15 mouse cellular contexts compared by ENCODE assay signal in genomic region chr2:16502843-16503242, GRCm38 (mm10).
DNase-seq lines count a peak whose midpoint lies in the region; ATAC-seq lines count a peak whose summit lies in the region.
"Had no signal": no experiment of that assay in that cellular context is flagged by ENCODE, and none has a peak within 500 bp of the region (broad histone marks: within the 10 kb centered on the region; RNA-seq: fewer than 3 reads in every experiment).

No protein-coding gene starts in this region.

- no peak overlapping the region for H3K9ac ChIP-seq in midbrain, embryonic 14.5 days (replicated peaks; ENCODE audit: low read length)
- H3K9ac ChIP-seq in midbrain, embryonic 16.5 days (ENCODE audit: low read depth, low read length), result no peak overlapping the region
- no peak overlapping the region for H3K9ac ChIP-seq in hindbrain, embryonic 13.5 days
- H3K9ac ChIP-seq: liver, embryonic 12.5 days had no signal

- no peaks in the 10 kb centered on the region for H3K4me1 ChIP-seq in midbrain, embryonic 14.5 days (ENCODE audit: control insufficient read depth, insufficient read depth, low read length)
- H3K4me1 ChIP-seq in midbrain, embryonic 16.5 days (ENCODE audit: control insufficient read depth, insufficient read depth, low read length), result no peaks in the 10 kb centered on the region
- no peaks in the 10 kb centered on the region for H3K4me1 ChIP-seq in hindbrain, embryonic 13.5 days (replicated peaks)
- H3K4me1 ChIP-seq: liver, embryonic 12.5 days had no signal

- H3K27me3 ChIP-seq in midbrain, embryonic 14.5 days (ENCODE audit: control insufficient read depth, insufficient read depth, low read length), result no peaks in the 10 kb centered on the region
- no peaks in the 10 kb centered on the region for H3K27me3 ChIP-seq in midbrain, embryonic 16.5 days (ENCODE audit: control insufficient read depth, insufficient read depth, low read depth, low read length)
- H3K27me3 ChIP-seq in hindbrain, embryonic 13.5 days, result no peaks in the 10 kb centered on the region
- H3K27me3 ChIP-seq: liver, embryonic 12.5 days had no signal

- H3K9me3 ChIP-seq in midbrain, embryonic 14.5 days (ENCODE audit: control insufficient read depth, low read length), result no peaks in the 10 kb centered on the region
- no peaks in the 10 kb centered on the region for H3K9me3 ChIP-seq in midbrain, embryonic 16.5 days (replicated peaks; ENCODE audit: control insufficient read depth, low read length, poor library complexity, severe bottlenecking)
- H3K9me3 ChIP-seq in hindbrain, embryonic 13.5 days, result no peaks in the 10 kb centered on the region
- H3K9me3 ChIP-seq: liver, embryonic 12.5 days had no signal

- H3K4me3 ChIP-seq in midbrain, embryonic 14.5 days (replicated peaks; ENCODE audit: low read depth, low read length), result no peak overlapping the region
- H3K4me3 ChIP-seq in midbrain, embryonic 16.5 days (ENCODE audit: low read depth, low read length), result no peak overlapping the region
- H3K4me3 ChIP-seq in hindbrain, embryonic 13.5 days, result no peak overlapping the region
- H3K4me3 ChIP-seq: liver, embryonic 12.5 days had no signal

- no peaks in the 10 kb centered on the region for H3K36me3 ChIP-seq in midbrain, embryonic 14.5 days (ENCODE audit: control insufficient read depth, insufficient read depth, low read length)
- no peaks in the 10 kb centered on the region for H3K36me3 ChIP-seq in midbrain, embryonic 16.5 days (ENCODE audit: control insufficient read depth, insufficient read depth, low read length)
- H3K36me3 ChIP-seq in hindbrain, embryonic 13.5 days, result no peaks in the 10 kb centered on the region
- H3K36me3 ChIP-seq: liver, embryonic 12.5 days had no signal

- H3K27ac ChIP-seq in midbrain, embryonic 14.5 days (replicated peaks; ENCODE audit: low read depth, low read length), result no peak overlapping the region
- H3K27ac ChIP-seq in midbrain, embryonic 16.5 days (ENCODE audit: low read length), result no peak overlapping the region
- H3K27ac ChIP-seq in hindbrain, embryonic 13.5 days, result no peak overlapping the region
- H3K27ac ChIP-seq: liver, embryonic 12.5 days had no signal

- peak; percentile 22 for DNase-seq in embryo, embryonic 10.5 days (ENCODE audit: low spot score)
- DNase-seq in embryo, embryonic 9.5 days (ENCODE audit: extremely low spot score), result no peak
- peak; percentile 8 for DNase-seq in midbrain, embryonic 14.5 days
- DNase-seq in retina, postnatal 1 day, result peak; percentile 45
- DNase-seq in lung, adult 18-20 months, result no peak
- no peak for DNase-seq in urinary bladder, postnatal 14 days (ENCODE audit: low spot score)
- DNase-seq: adrenal gland, adult 2 months; cerebellum, adult 11 months; cerebellum, postnatal 36 days; gastrocnemius, postnatal 14 days; layer of hippocampus, postnatal 36 days; thymus, postnatal 14 days had no signal

- WGBS in midbrain, embryonic 14.5 days, result 10% methylated on average over 1 of the region's 1 CpGs
- WGBS in midbrain, embryonic 16.5 days, result 13% methylated on average over 1 of the region's 1 CpGs
- 41% methylated on average over 1 of the region's 1 CpGs for WGBS in hindbrain, embryonic 13.5 days

- H3K4me2 ChIP-seq in midbrain, embryonic 14.5 days (ENCODE audit: low read length), result no peak overlapping the region
- H3K4me2 ChIP-seq in midbrain, embryonic 16.5 days (ENCODE audit: low read length), result no peak overlapping the region
- no peak overlapping the region for H3K4me2 ChIP-seq in hindbrain, embryonic 13.5 days
- H3K4me2 ChIP-seq: liver, embryonic 12.5 days had no signal

- ATAC-seq in midbrain, embryonic 14.5 days (ENCODE audit: low FRiP score, low TSS enrichment), result peak; percentile 17; the same call in 1 of the 2 replicates
- ATAC-seq in midbrain, embryonic 16.5 days, result no peak
- ATAC-seq in hindbrain, embryonic 13.5 days (ENCODE audit: low FRiP score), result peak; percentile 59; the same call in 1 of the 2 replicates
- ATAC-seq: liver, embryonic 12.5 days had no signal

Comparison
In these comparisons a context has a peak if more than half of its experiments do, and no peak if none do; other contexts are left out.
1. DNase-seq: peak in embryo, embryonic 10.5 days (single experiment), midbrain, embryonic 14.5 days (single experiment) and retina, postnatal 1 day (single experiment); none in embryo, embryonic 9.5 days (single experiment), lung, adult 18-20 months (0 of 2) and urinary bladder, postnatal 14 days (single experiment).